Mouse (Mus musculus): ENCODE data around the gene Gm20662. TPM values are rescaled to one million over a fixed set of nuclear protein-coding genes. Genes with fewer than 3 reads are reported as not detected.
A peak's percentile ranks its signal among the peaks of the same experiment; 100 is the strongest.

Gene Gm20662
- polyA plus RNA-seq (2015; fragmentation: Nextera tagmentation; extraction: Ambion mirVana) = 0.67 and 1.4 TPM in 2 replicates

DNA sequence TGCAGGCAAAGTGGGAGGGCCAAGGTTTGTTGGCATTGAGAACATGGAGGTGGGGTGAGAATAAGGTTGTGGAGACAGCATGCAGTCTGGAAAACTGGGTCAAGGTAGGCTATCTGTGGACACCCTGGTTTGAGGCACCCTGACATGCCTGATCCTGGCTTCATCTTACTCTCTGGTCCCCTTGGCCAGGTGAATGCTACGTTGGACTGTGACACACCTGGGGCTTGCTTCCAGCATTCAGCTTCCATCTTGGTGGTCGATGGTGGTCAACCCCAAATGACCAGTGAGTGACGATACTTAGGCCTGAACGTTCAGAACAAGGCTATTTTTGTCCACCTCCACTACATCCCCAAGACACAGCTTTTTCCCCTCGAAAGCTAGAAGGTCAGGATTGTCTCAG lies at the start of gene Gm20662:
Gene Gm20662 (plus strand): TSS at position 301 of the 400 bp plus-strand sequence.
- no peak for ATAC-seq
- no peaks in the 10 kb centered on the region for H3K4me1 ChIP-seq (replicated peaks; ENCODE audit: control insufficient read depth, insufficient read depth, low read length)
- no peaks in the 10 kb centered on the region for H3K9me3 ChIP-seq (ENCODE audit: control insufficient read depth, low read length)
- H3K4me3 ChIP-seq (replicated peaks; ENCODE audit: low read length) = no peak within 1 kb of the TSS
- H3K36me3 ChIP-seq (ENCODE audit: control insufficient read depth, insufficient read depth) = no peaks in the 10 kb centered on the region
- no peak within 1 kb of the TSS for H3K9ac ChIP-seq (replicated peaks; ENCODE audit: low read depth, low read length)
- no peak within 1 kb of the TSS for H3K27ac ChIP-seq (ENCODE audit: low read length)
- no peaks in the 10 kb centered on the region; the same call in 1 of the 2 replicates for H3K27me3 ChIP-seq (replicated peaks; ENCODE audit: control insufficient read depth, insufficient read depth, low read length)
- 91% methylated on average over 5 of the region's 5 CpGs for WGBS
- no peak within 1 kb of the TSS for H3K4me2 ChIP-seq (ENCODE audit: low read length)

DNA sequence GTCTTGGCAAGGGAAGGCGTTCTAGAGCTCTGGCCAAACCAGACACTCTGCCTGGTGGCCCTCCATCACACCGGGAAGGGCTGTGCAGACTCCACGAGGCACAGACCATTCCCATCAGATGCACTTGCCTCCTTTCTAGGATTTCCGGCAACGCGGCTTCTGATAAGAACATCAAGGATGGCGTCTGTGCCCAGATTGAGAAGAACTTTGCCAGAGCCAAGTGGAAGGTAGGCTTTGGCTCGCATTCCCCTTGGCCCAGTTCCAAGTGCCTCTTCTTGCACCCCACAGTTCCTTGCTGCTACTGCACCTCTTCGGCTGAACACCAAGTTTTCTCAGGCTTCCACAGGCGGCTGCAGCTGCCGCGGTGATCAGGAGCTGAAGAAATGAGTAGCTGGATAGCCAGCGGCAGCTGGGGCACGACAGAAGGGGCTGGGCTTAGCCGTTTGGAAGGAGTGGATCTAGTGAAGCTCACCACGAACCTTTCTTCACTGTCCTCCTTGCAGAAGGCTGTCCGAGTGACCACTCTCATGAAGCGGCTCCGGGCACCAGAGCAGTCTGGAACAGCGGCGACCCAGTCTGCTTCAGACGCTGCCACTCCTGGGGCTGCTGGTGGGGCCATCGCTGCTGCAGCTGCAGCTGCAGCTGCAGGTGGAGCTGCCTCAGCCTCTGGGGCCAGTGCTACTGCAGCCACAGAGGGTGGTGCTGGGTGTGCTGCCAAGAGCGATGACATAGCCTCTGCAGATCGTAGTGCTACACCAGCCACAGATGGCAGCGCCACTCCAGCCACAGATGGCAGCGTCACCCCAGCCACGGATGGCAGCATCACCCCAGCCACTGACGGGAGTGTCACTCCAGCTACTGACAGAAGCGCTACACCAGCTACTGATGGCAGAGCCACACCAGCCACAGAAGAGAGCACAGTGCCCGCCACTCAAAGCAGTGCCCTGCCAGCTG lies 48.6 kb upstream of the Gm20662 start:
- H3K27ac ChIP-seq (ENCODE audit: low read length) = no peak overlapping the region
- H3K4me3 ChIP-seq (replicated peaks; ENCODE audit: low read length) = no peak overlapping the region
- H3K36me3 ChIP-seq (ENCODE audit: control insufficient read depth, insufficient read depth) = no peaks in the 10 kb centered on the region
- WGBS = 89% methylated on average over 31 of the region's 31 CpGs
- ATAC-seq = no peak
- no peaks in the 10 kb centered on the region for H3K9me3 ChIP-seq (ENCODE audit: control insufficient read depth, low read length)
- no peak overlapping the region for H3K4me2 ChIP-seq (ENCODE audit: low read length)
- H3K4me1 ChIP-seq (replicated peaks; ENCODE audit: control insufficient read depth, insufficient read depth, low read length) = peaks cover 15% of the 10 kb centered on the region
- no peaks in the 10 kb centered on the region for H3K27me3 ChIP-seq (replicated peaks; ENCODE audit: control insufficient read depth, insufficient read depth, low read length)
- H3K9ac ChIP-seq (replicated peaks; ENCODE audit: low read depth, low read length) = no peak overlapping the region

GRCm38 (mm10) chr9:107949184-107949921 lies 46.8 kb upstream of the Gm20662 start:
- no peak overlapping the region for H3K4me2 ChIP-seq (ENCODE audit: low read length)
- H3K4me1 ChIP-seq (replicated peaks; ENCODE audit: control insufficient read depth, insufficient read depth, low read length) = peaks cover 15% of the 10 kb centered on the region
- no peak overlapping the region for H3K9ac ChIP-seq (replicated peaks; ENCODE audit: low read depth, low read length)
- no peak overlapping the region for H3K27ac ChIP-seq (ENCODE audit: low read length)
- WGBS = 83% methylated on average over 13 of the region's 13 CpGs
- H3K27me3 ChIP-seq (replicated peaks; ENCODE audit: control insufficient read depth, insufficient read depth, low read length) = no peaks in the 10 kb centered on the region
- ATAC-seq = no peak
- no peaks in the 10 kb centered on the region for H3K36me3 ChIP-seq (ENCODE audit: control insufficient read depth, insufficient read depth)
- no peaks in the 10 kb centered on the region for H3K9me3 ChIP-seq (ENCODE audit: control insufficient read depth, low read length)
- H3K4me3 ChIP-seq (replicated peaks; ENCODE audit: low read length) = no peak overlapping the region

DNA sequence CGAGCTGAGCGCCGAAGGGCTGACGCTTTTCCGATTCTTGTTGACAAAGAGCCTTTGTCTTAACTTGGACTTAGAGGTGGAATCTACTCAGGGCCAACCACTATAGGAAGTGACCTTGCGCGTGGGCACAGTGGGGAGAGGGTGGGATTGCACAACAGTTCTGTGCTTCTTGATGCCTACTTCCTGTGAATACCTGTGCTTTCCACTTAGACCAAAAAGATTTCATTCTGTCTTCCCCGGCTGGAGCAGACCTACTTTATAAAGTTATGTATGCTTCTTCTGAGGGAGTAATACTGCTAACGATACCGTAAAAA lies 46.3 kb upstream of the Gm20662 start, which contains the start of gene Traip:
Gene Traip (plus strand): TSS at position 215 of the 314 bp plus-strand sequence.
- WGBS = 92% methylated on average over 10 of the region's 10 CpGs
- peaks cover 15% of the 10 kb centered on the region for H3K4me1 ChIP-seq (replicated peaks; ENCODE audit: control insufficient read depth, insufficient read depth, low read length)
- H3K27me3 ChIP-seq (replicated peaks; ENCODE audit: control insufficient read depth, insufficient read depth, low read length) = no peaks in the 10 kb centered on the region
- peak within 1 kb of the TSS; percentile 70 for H3K4me3 ChIP-seq (replicated peaks; ENCODE audit: low read length)
- no peak for ATAC-seq
- H3K9me3 ChIP-seq (ENCODE audit: control insufficient read depth, low read length) = no peaks in the 10 kb centered on the region
- peak within 1 kb of the TSS; percentile 76 for H3K9ac ChIP-seq (replicated peaks; ENCODE audit: low read depth, low read length)
- peak within 1 kb of the TSS; percentile 66 for H3K4me2 ChIP-seq (ENCODE audit: low read length)
- H3K27ac ChIP-seq (ENCODE audit: low read length) = peak within 1 kb of the TSS; percentile 85
- no peaks in the 10 kb centered on the region for H3K36me3 ChIP-seq (ENCODE audit: control insufficient read depth, insufficient read depth)

DNA sequence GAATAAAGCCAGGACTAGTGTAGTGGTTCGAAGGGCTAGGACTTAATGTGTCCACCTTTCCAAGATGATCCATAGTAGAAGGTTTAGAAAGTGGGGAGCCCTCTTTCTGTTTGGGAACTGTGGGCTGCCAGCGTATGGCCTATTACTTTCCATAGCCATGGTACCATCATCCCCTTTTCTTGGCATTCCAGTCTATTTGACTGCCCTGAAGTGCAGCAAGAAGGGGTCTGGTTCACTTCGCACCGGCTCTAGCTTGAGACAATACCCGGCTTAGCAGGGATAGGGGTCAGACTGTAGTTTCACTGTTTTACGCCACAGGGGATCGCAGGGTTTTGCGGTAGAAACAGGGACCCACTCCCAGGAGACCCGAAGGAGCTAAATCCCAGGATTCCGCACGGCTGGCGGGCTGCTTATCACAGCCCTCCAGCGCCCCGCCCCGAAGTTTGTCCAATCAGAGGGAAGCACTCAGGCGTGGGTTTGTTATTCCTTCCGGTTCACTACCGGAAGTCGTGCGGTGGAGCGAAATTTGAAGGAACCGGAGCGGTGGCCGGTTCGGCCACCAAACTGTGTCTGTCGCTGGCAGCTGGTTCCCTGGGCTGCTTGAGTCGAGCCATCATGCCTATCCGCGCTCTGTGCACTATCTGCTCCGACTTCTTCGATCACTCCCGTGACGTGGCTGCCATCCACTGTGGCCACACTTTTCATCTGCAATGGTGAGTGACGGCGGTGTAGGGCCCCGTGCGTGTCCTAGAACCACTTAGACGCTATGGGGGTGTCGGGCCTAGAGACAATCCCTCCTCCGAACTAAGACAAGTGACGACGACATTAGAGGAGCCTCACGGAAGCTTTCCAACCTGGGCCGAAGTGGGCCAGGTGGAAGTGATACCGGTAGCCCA lies 45.4 kb upstream of the Gm20662 start:
- H3K4me1 ChIP-seq (replicated peaks; ENCODE audit: control insufficient read depth, insufficient read depth, low read length) = peaks cover 15% of the 10 kb centered on the region
- peak overlapping the region; percentile 76 for H3K9ac ChIP-seq (replicated peaks; ENCODE audit: low read depth, low read length)
- peak overlapping the region; percentile 70 for H3K4me3 ChIP-seq (replicated peaks; ENCODE audit: low read length)
- H3K27ac ChIP-seq (ENCODE audit: low read length) = peak overlapping the region; percentile 85
- no peaks in the 10 kb centered on the region for H3K27me3 ChIP-seq (replicated peaks; ENCODE audit: control insufficient read depth, insufficient read depth, low read length)
- peak; percentile 98 for ATAC-seq
- peak overlapping the region; percentile 66 for H3K4me2 ChIP-seq (ENCODE audit: low read length)
- WGBS = 14% methylated on average over 45 of the region's 45 CpGs
- H3K36me3 ChIP-seq (ENCODE audit: control insufficient read depth, insufficient read depth) = no peaks in the 10 kb centered on the region
- H3K9me3 ChIP-seq (ENCODE audit: control insufficient read depth, low read length) = no peaks in the 10 kb centered on the region

DNA sequence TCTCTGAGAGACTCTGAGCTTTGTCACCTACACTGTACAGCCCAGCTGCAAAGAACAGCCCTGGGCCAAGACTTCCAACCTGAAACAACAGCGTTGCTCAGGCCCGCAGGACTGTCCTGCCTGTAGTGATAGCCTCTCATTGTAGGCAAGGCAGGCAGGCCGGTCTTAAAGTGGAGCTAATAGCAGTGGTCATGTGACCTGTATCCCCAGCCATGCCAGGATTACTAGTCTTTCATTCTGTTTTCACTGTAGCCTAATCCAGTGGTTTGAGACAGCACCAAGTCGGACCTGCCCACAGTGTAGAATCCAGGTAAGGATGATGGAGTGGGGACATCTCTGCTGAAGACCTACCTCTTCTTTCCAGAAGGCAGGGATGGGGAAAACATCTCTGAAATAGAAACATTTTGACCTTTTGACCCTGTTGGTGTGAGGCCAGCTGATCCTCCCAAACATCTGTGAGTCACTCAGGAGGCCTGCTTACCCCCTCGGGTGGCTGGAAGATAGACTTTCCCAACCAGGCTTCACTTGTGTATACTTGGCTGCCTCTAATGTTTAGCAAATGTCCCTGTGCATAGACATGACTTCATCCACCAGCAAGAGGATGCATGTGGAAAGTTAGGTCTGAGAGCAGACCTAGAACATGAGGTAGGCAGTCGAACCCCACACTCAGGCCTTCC lies 40.4 kb upstream of the Gm20662 start:
- Histone ChIP-seq H3K27ac (ENCODE audit: low read length) (no peak overlapping the region), H3K4me1 (replicated peaks; ENCODE audit: control insufficient read depth, insufficient read depth, low read length) (peaks cover 9% of the 10 kb centered on the region), H3K9me3 (ENCODE audit: control insufficient read depth, low read length) (no peaks in the 10 kb centered on the region), H3K36me3 (ENCODE audit: control insufficient read depth, insufficient read depth) (no peaks in the 10 kb centered on the region), H3K4me2 (ENCODE audit: low read length) (no peak overlapping the region), H3K4me3 (replicated peaks; ENCODE audit: low read length) (no peak overlapping the region), H3K27me3 (replicated peaks; ENCODE audit: control insufficient read depth, insufficient read depth, low read length) (no peaks in the 10 kb centered on the region), H3K9ac (replicated peaks; ENCODE audit: low read depth, low read length) (no peak overlapping the region)
- no peak for ATAC-seq
- 85% methylated on average over 6 of the region's 6 CpGs for WGBS

DNA sequence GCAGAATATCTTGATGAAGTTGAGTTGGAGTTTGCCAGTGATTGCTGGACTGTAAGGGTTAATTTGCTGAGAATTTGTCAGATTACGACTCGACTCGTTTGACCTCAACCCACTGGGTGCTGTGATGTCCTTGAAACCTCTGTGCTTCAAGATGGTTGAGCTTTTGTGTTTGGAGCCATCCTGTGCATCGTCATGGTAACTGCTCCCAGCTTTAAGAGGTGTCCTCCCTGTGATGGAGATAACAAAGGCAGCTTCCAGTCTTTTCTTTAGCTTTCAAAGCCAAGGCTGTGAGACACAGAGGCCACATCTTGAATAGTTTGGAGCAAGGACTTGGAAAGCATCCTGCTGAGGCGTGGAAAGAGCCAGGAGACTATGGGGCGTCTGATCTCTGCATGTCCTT lies 39.0 kb upstream of the Gm20662 start:
- WGBS = 36% methylated on average over 6 of the region's 6 CpGs
- Histone ChIP-seq H3K36me3 (ENCODE audit: control insufficient read depth, insufficient read depth) (no peaks in the 10 kb centered on the region), H3K4me2 (ENCODE audit: low read length) (no peak overlapping the region), H3K9me3 (ENCODE audit: control insufficient read depth, low read length) (no peaks in the 10 kb centered on the region), H3K27ac (ENCODE audit: low read length) (no peak overlapping the region), H3K27me3 (replicated peaks; ENCODE audit: control insufficient read depth, insufficient read depth, low read length) (no peaks in the 10 kb centered on the region), H3K4me3 (replicated peaks; ENCODE audit: low read length) (no peak overlapping the region), H3K9ac (replicated peaks; ENCODE audit: low read depth, low read length) (no peak overlapping the region), H3K4me1 (replicated peaks; ENCODE audit: control insufficient read depth, insufficient read depth, low read length) (peaks cover 13% of the 10 kb centered on the region)
- ATAC-seq = no peak

DNA sequence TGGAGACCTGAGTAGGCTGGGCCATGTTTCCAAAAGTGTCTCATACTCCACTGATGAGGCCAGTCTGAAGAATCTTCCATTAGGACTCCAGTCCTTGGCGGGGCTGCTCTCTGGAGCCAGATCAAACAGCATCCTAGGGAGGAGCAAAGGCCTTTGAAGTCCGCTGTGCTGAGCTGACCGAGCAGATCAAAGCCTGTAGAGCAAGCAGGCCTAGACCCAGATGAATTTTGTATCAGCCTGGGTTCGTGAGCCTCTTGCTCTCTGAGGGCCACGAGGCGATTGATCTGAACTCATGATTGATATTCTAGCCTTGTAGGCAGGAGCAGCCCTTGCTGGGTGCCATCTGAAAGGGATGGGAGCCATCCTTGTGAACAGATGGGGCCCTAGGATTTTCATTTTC lies 36.3 kb upstream of the Gm20662 start:
- Histone ChIP-seq H3K4me1 (replicated peaks; ENCODE audit: control insufficient read depth, insufficient read depth, low read length) (peaks cover 13% of the 10 kb centered on the region), H3K4me2 (ENCODE audit: low read length) (no peak overlapping the region), H3K9me3 (ENCODE audit: control insufficient read depth, low read length) (no peaks in the 10 kb centered on the region), H3K27me3 (replicated peaks; ENCODE audit: control insufficient read depth, insufficient read depth, low read length) (no peaks in the 10 kb centered on the region), H3K27ac (ENCODE audit: low read length) (no peak overlapping the region), H3K36me3 (ENCODE audit: control insufficient read depth, insufficient read depth) (no peaks in the 10 kb centered on the region), H3K4me3 (replicated peaks; ENCODE audit: low read length) (no peak overlapping the region), H3K9ac (replicated peaks; ENCODE audit: low read depth, low read length) (no peak overlapping the region)
- no peak for ATAC-seq
- WGBS = 78% methylated on average over 6 of the region's 6 CpGs

All from forebrain, embryonic 16.5 days (tissue).